Mouse (Mus musculus): ENCODE measurements around the gene Aldh18a1.

GRCm38 (mm10) chr19:40563880-40564645, 24.2 kb downstream of the Aldh18a1 start:
- TF ChIP-seq TAL1 (conservative IDR thresholded peaks at IDR 0.05; ENCODE audit: low read depth, low read length) (no peak), CTCF (IDR thresholded peaks at IDR 0.05; ENCODE audit: low read depth, low read length) (no peak), GATA2 (IDR thresholded peaks at IDR 0.05; ENCODE audit: borderline replicate concordance, low read depth, low read length) (no peak), GATA1 (IDR thresholded peaks at IDR 0.05; ENCODE audit: borderline replicate concordance, low read length) (no peak), POLR2AphosphoS5 (IDR thresholded peaks at IDR 0.05; ENCODE audit: insufficient replicate concordance, low read depth, low read length) (no peak)
